Mouse (Mus musculus) frontal cortex, postnatal 25 days (tissue): ENCODE results near the gene Xpo5.

Experiments
- DNase-seq, 2 experiments: peaks; one replicate each; pipeline ENCODE4 v3.0.0; 2022; ENCODE audit warnings: low spot score in 2 of 2

The Xpo5 gene

DNA sequence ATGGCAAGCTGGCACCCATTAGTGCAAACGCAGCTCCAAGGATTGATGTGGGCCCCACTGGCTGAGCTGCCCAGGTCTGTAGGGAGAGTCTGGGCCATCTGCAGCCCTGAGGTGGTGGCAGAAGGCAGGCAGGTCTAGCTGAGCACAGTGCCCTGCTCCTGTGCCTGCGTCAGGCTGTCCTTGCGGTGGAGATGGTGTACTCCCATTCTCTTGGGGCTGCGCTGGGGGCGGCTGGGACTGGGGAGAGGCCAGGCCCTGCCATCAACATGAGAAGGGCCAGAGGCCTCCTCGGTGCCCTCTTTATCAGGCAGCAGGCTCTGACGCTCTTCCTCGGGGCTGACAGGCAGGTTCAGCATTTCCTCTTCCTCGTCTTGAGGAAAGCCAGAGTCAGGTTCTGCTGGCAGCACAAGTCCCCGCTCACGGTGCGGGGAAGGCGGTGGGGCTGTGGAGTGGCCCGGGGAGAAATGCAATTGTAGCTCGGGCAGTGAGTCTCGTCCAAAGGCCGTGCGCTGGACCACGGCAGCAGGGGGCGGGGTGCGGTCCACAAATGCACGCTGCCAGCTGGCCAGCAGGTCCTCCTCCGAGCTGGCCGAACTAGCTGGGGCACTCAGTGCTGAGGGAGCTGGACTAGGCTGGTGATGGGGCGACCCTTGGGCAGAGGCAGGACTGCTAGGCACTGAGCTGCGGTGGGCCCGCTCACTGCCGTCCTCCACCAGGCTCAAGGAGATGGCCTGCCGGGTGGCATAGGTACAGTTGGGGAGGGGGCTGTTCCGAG, 55.9 kb downstream of the Xpo5 start:
- no peak for DNase-seq

DNA sequence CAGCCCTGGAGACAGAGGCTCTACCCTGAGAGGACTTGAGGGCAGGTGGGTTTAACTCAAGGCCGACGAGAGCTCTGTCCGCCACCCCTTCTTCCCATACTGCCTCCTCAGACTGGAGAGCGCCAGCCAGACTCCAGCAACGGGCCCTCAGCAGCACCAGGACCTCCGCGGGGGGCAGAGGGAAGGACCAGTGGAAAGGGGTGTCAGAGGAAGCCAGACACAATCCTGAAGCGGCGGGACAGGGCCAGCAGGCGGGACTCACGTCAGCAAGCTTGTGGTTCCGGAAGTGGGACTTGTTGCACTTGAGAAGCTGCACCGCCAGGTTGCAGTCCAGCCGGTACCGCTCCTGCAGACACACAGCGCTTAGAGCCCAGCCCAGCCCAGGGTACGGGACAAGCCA, 57.1 kb downstream of the Xpo5 start:
- no peak for DNase-seq

DNA sequence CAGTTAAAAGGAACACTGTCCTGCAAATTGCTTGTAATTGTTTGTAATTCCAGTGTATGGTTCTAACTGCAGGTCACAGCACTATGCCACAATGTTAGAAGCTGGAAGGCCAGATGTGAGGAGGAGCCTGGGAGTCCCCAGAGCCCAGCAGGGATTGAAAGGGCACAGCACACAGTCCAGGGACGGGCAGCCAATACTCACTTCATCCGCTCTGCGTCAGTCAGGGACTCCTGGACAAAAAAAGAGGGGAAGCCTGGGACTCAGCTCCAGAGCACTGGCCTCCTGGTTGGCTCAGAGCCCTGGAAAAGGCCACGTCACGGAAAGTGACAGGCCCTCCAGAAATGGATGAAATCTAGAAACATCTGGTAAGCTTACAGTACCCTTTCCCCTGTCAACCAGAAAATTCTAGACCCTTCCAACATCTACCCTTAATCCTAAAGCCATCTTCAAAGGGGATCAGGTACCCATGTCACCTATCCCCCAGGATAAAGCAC, 59.7 kb downstream of the Xpo5 start:
- no peak for DNase-seq

DNA sequence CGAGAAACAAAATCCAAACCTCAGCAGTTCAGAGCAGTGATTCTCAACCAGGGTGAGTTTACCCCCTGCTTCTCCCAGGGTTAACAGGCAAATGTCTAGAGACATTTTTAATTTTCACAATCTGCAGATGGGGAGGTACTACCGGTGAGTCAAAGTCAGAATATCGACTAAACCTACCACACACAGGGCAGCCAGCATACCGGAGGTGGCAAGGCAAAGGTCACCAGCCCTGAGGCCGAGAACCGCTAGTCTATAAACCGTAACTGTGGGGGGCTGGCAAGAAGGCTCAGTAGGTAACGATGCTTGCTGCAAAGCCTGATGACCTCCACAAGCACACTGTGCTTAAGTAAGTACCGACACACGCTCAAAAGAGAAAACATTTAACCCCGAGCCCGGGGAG, 62.9 kb downstream of the Xpo5 start:
- DNase-seq = no peak

DNA sequence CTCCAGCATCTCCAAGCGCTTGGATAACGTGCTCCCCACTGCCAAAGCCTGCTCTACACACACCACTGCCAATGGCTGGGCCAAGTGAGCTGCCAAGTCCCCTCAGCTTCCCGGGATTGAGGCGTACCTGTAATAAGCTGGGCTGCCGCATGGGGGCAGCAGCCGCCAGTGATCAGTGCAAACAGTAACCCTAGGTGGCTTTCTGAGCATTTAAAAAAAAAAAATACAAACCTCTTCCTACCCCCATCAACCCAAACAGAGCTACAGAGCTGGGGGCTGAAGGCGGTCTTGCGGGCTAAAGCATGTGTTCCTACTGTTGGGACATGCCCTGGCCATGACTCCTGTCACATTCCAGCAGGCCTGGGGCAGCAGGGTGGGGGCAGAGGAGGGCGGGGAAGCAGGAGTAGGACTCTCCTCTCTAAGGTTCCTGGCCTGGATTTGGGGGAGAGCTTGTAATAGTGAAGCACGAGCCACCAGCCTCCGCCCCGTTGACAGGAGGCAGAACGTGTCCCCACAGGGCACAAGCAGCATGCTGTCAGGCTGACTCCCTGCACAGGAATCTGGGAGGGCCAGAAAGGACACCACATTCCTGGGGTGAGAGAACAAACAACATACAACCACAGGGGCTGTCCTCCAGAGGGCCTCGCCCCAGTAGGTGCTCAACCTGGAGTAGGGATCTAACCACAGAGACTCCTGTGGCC, 63.5 kb downstream of the Xpo5 start:
- DNase-seq = peak; percentile 85 to 89

DNA sequence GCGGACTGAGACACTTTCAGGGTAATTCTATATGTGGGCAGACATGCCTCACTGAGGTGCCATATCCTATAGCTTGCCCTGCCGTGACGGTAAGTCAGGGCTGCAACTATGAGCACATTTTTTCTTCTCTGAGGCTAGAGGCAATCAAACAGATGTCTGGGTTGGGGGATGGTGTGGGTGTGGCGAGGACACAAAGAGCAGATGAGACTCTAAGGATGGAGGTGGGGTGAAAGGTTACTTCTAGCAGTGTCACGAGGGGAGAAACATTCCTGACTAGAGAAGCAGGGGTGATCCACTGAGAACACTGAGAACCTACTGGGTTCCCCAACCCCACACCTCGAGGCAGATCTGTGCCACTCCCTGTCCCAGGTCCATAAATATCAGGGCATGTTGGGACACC, 64.4 kb downstream of the Xpo5 start:
- no peak for DNase-seq

DNA sequence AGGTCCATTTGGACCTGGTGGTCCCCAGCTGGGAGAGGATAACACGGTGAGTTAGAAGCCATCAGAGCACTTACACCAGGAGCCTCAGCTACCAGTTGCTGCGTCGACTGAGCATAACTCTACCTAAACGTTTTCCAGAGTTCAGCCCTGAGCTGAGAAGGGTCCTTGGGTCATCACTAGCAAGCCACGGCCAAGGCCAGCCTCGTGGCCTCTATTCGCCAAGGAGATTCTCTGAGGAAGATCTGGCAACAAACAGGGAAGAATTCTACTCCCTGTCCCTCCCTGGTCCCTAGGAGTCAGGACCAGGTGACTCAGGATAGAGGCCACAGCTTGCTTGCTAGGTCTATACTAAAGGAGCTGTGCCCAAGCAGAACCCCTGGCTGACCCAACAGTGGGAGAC, 64.9 kb downstream of the Xpo5 start:
- DNase-seq = no peak

DNA sequence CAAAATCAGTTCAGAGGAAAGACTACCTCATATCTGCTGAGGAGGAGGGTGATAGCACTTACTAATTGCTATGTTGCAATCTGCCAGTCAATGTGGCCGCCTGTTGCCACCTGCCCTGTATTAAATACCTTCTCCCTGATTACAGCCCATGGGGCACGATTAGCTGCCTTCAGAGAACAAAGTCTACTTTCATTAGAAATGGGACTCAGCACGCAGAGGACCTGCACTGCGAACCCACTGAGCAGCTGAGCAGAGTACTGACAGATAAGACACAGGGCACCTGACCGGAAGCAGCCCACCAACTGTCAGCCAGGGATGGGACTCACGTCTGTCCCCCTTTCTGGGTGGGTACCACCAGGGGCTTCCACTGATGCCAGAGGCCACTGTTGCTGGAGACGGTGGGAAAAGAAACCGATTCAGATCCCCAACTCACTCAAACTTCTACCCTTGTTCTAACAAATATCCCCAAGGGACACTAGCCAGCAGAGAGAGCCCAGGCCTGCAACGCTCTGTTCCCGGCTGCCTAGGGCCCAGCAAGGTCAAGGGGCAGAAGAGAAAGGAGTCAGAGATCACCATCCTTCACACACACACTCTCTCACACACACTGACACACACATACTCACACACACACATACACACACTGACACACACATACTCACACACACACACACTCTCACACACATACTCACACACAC, 65.6 kb downstream of the Xpo5 start:
- DNase-seq = no peak

DNA sequence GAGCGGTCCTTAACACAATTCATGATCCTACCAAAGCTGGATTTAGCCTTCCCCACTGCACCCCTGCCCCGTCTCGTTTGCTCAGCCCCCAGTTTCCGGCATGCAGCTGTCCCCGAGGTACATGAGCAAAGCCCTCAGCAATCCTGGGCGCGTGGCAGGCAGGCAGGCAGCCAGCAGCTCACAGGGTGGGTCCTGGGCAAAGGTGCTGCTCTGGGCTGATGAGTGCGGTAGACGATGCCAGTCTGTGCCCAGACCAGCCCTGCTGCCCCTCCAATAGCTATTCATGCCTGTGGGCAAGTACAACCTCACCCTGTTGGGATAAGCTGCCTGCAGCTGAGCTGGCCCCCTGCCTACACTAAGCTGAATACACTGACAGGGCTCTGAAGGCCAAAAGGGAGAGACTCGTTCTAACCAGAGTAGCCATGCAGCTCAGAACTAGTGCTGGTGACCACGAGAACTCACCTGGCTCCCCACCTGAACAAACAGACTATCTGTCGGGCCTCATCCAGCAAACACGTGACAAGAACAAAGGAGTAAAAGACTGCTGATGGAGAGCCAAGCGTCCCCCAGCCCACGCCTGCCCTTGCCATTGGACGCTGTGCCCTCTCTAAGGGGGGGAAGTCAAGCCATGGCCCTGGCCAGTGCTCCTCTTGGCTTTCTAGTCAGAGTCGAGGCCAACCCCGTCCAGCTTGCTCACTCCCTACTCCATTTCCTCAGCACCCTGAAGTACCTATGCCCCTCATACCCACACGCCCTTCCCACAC, 67.4 kb downstream of the Xpo5 start:
- no peak for DNase-seq

DNA sequence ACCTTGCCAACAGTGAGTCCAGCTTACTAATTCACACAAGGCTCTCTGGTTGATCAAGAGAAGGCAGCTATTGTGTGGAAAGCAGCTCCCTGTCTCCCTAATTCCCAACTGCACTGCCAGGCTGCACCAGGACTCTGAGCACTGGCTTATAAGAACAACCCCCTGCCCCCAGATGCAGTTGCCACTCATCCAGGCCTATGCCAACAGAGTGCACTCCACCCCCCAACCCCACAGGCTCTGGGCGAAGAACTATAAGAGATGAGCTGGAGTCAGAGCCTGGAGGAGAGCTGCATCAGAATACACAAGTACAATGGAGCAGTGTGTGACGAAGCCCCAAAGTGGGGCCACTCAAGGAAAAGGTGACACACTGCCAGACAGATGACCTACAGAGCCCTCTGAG, 69.5 kb downstream of the Xpo5 start:
- DNase-seq = no peak

DNA sequence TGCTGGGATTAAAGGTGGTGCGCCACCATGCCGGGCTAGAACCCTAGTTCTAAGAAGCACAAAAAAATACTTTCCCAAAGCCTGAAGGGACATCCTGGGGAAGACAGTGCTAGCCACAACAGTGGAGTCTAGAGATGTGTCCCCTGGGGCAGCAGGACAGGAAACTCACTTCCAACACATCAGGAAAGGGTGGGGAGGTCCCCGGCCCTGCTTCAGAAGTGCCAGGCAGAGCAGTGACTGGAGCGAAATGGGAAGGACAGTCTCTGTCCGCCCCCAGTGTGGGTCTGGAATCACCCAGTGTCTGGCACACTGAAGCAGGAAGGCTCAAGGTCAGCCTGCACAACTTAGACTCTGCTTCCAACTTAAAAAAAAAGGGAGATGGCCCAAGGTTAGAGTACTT, 70.1 kb downstream of the Xpo5 start:
- DNase-seq = no peak

DNA sequence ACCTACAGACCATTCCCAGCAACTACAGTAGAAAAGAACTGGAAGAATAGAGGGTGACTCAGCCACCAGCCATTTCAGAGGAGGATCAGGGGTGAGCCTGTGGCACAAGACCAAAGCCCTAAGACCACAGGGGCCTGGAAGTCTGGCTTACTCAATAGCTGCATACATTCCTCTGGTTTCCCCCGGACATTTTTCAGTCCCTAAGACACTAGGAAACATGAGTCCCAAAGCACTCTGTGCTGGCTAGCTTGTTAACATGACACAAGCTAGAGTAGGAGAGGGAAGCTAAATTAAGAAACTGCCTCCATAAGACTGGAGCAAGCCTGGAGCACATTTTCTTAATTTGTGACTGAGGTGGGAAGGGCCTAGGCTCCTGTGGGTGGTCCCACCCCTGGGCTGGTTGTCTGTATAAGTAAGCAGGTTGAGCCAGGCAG, 71.2 kb downstream of the Xpo5 start:
- DNase-seq = no peak

DNA sequence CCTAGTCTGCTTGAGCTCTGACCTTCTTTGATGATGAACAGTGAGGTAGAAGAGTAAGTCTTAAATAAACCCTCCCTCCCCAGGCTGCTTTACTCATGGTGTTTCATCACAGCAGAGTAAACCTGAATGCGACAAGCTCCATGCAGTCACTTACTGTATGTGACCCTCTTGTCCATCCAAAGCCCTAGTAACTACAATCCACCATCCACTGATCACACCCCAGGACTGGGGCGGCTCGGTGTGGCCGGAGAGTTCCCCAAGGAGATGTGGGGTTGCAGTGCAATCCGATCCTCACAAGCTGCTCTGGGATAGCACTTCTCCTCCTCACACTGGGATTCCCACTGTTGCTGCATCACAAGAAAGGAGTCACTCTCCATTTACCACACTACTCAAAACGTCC, 71.9 kb downstream of the Xpo5 start:
- DNase-seq = no peak

DNA sequence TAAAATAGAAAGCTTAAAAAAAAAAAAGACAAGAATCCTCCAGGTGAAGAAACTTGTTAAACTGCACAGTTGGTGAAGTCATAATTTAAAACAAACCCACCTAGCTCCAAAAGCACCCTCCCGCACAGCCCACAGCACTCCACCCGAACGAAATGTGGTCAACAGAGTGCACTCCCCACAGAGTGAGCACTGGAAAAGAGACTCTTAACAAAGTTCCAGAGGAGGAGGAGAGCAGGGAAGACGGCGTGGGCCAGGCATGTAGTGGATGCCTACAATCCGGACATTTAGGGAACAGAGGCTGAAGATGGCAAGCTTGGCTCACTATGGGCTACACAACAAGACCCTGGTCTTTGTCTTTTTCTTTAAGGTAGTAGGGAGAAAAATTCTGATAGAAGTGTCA, 72.5 kb downstream of the Xpo5 start:
- no peak for DNase-seq

DNA sequence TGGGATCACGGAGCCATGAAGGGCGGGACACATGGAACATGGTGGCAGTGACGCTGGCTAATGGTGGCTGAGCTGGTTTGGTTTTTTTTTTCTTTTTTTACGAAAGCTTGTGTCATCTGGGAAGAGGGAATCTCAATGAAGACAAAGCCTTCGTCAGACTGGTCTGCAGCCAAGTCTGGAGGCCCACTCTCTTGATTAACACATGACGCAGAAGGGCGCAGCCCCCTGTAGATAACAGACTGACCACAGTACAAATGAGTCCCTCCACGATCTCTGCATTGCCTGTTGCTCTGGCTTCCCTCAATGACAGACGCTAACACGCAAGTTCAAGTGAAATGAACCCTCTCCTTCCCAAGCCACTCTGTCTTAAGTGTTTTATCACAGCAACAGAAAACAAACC, 72.9 kb downstream of the Xpo5 start:
- DNase-seq = no peak

DNA sequence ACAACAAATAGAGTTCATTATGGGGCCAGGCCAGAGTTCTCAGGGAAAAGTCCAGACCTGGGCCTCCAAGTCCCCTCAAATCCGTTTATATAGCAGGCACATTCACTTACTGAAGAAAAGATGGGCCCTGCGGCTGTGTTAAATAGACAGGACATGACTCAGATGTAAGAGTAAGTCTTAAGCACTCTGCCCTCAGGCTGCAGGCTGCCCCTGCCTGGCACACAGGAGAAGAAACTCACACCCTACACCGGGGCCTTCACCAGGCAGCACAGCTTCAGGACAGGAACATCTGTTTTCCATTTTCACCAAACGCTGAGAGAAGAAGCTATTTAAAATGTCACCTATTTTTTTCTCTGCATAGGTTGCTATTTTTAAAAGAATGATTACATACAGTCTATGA, 75.0 kb downstream of the Xpo5 start:
- no peak for DNase-seq

DNA sequence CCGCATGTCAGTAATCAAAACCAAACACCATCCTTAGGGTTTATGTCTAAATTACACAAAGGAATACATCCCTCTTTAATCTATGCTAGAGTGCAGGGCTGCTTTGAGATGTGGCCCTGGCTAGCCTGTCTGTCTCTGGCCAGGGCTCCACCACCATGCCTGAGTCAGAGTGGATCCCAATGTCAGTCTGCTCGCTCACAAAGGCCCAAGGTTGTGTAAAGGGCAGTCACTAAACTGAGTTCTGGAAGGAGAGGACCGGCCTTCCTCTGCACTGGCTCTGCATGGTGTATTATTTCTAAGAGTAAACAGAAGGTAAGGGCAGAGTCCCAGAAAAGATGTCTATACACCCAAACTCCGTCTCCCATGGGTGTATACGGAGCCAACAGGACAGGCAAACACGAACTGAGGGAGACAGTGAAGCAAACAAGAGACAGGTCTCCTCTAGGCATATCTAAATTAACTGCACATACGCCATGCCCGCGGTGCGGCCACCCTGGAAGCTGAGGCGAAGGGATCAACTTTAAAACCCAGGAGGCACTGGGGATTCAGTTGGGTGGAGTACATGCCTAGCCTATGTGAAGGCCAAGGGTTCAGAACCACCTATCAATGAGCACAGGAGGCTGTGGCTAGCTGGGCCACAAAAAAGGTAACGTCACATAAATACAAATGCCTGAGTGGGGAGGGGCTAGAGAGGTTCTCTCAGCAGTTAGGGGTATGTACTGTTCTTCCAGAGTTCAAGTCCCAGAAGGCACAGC, 75.6 kb downstream of the Xpo5 start:
- no peak for DNase-seq

DNA sequence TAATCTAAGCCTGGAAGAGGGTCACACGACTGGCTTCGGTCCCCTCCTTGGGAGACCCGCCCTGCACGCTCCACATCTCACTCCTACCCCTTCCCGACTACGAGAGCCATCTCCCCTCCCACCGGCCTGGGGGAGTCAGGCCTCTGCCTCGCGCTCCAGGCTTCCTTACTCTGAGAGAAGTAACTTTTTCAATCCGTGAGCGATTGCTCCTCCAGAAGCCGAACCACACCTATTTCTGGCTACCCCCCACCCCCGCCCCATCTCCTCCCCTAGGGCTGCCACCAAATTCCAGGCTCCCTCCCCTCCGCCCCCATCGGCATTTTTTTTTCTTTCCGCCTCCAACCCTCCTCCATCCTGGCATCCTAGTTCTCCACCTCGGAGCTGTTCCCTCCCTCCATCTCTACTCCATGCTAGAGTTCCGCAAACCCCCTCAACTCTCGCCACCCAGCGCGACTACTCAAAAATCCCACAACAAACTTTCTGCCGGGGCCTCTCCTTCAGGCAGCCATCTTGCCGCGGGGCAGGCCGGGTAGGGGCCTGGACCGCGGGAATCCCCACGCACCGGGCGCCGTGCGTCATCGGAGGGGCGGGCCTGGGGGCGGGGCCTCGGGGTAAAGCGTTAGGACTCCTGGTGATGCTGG, 80.0 kb downstream of the Xpo5 start, which contains the start of gene Tjap1:
TSS of gene Tjap1 (minus strand) at position 544 of the 641 bp plus-strand sequence.
- peak; percentile 53 to 72 for DNase-seq

DNA sequence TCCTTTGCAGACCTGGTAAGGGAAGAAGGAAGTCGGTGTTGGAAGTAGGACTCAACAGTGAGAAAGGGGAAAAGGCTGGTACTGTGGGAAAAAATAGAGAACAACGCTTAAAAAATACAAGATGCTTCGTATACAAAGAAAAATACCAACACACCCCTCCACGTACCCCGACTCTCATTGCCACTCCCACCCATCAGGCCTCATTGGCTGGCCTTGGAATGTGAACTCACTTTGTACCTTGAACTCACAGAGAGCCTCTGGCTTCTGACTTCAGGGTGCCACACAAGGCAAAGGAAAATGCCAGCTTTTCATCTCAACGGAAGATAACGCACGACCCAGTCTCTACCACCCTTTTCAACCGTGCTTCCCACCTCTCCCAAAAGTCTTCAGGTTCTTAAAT, 80.6 kb downstream of the Xpo5 start:
- DNase-seq = no peak

DNA sequence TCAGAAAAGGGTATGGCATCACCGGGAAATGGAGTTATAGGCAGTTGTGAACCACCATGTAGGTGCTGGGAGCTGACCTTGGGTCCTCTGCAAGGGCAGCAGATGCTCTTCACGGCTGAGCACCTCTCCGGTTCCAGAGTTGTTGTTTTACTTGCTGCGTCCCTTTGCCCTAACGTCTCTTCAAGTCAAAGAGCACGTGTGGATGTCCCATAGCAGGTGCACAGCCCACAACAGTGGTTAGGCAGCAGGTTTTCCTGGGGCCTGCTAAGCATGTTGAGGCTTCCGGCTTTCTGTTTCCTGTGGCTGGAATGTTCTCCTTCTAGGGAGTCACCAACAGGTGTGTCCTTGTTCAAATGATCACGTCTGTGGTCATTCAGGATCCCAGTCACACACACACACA, 81.3 kb downstream of the Xpo5 start:
- DNase-seq = no peak

DNA sequence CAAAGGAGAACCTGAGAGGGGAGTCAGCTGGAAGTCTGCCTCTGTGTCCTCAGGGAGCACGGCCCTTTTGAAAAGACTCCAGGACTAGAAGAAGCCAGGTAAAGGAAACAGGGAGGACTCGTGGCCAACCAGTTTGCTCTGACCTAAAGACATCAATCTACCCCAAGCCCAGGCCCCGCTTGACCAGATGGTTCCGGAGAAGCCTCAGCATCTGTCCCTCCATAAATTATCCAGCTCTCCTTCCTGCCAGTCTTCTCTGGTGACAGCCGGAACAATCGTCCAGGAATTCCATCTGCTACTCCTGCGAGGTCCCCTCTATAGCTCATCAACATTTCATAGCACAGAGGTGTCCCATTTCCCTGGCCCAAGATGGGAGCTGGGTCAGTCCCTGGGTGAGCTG, 82.1 kb downstream of the Xpo5 start:
- no peak for DNase-seq
